Mouse (Mus musculus) gastrocnemius, adult 18-20 months (tissue): Measurements from ENCODE around the gene Cstad. TPM values are rescaled to one million over a fixed set of nuclear protein-coding genes. Genes with fewer than 3 reads are reported as not detected.

ENCODE experiments used
- DNase-seq: peaks from one replicate; pipeline ENCODE4 v3.0.0; 2021; ENCODE audit warnings: low spot score
- total RNA-seq, 2 experiments: library from RNA; stranded (reverse); gene quantifications; 2 replicates each; pipeline ENCODE4 v1.2.3; 2021

The Cstad gene
- total RNA-seq, 2 experiments from 2014 or later, result 1.1 TPM

- peak; percentile 98 for DNase-seq
Observed at GRCm38 (mm10) chr2:30658480-30658843, 63.6 kb downstream of the Cstad start.

Other genes starting within 250 kb of the Cstad start
- 10 to 100 TPM; 15.7 to 17.5 TPM for gene Sh3glb2, start 235.7 kb upstream of the Cstad start, total RNA-seq
- gene Miga2, start 230.8 kb upstream of the Cstad start, total RNA-seq, result 10 to 100 TPM; 24.8 to 31.0 TPM
- 1 to 10 TPM; 4.9 to 6.9 TPM for gene Dolpp1, start 202.8 kb upstream of the Cstad start, total RNA-seq
- 100 to 1,000 TPM; 378 to 382 TPM for gene Crat, start 179.2 kb upstream of the Cstad start, total RNA-seq
- 10 to 100 TPM; 62.9 to 65.1 TPM for gene Ptpa, start 179.0 kb upstream of the Cstad start, total RNA-seq
- gene Ier5l, start 120.8 kb upstream of the Cstad start, total RNA-seq, result 1 to 10 TPM; 1.0 to 1.7 TPM
- gene 1700001O22Rik, start 208.6 kb downstream of the Cstad start, total RNA-seq, result 1 to 10 TPM; 2.4 to 8.2 TPM
- 10 to 100 TPM; 10.6 to 11.3 TPM for gene Ntmt1, start 212.8 kb downstream of the Cstad start, total RNA-seq
- 1 to 10 TPM; 7.2 to 9.7 TPM for gene Asb6, start 235.3 kb downstream of the Cstad start, total RNA-seq
- gene Prrx2, start 239.9 kb downstream of the Cstad start, total RNA-seq, result 1 to 10 TPM; 1.9 TPM